Mouse (Mus musculus): ENCODE data around the gene Accs. TPM values are rescaled to one million over a fixed set of nuclear protein-coding genes. Genes with fewer than 3 reads are reported as not detected.

Gene Accs
- total and polyA plus RNA-seq, 3 experiments, result 5.7 to 6.7 (median 6.2) TPM

- Histone ChIP-seq H3K4me1 (ENCODE audit: control insufficient read depth in 1 of 2, insufficient read depth in 2 of 2) (peaks cover 2 to 42% of the 10 kb centered on the region in 2 experiments; a peak in 2 of 4 replicates), H3K27ac (ENCODE audit: insufficient read depth, low read depth) (no peak overlapping the region), H3K9ac (ENCODE audit: insufficient read depth, low read depth) (no peak overlapping the region), H3K36me3 (replicated peaks in 1 of 2; ENCODE audit: control insufficient read depth in 1 of 2, insufficient read depth in 1 of 2, low read length in 1 of 2) (peaks cover 53 to 85% of the 10 kb centered on the region in 2 experiments), H3K79me2 (replicated peaks; ENCODE audit: control insufficient read depth, extremely low read depth, insufficient read depth, poor library complexity, severe bottlenecking) (no peaks in the 10 kb centered on the region), H3K9me3 (replicated peaks; ENCODE audit: low read length) (no peaks in the 10 kb centered on the region), H3K27me3 (replicated peaks) (no peaks in the 10 kb centered on the region), H3K4me2 (ENCODE audit: insufficient read depth, low read depth, poor library complexity, severe bottlenecking) (no peak overlapping the region), H3K4me3 (replicated peaks in 1 of 3; ENCODE audit: low read depth in 2 of 3, low read length in 2 of 3, poor library complexity in 1 of 3) (no peak overlapping the region)
- dilution Hi-C loops (cut with MboI; ENCODE audit: extremely low pct_ligation_motif_present, extremely low pct_unique_long_range_greater_than_20kb, low sequenced_read_pairs) (no loop called here), in situ Hi-C loops (cut with MboI; ENCODE audit: low pct_ligation_motif_present, low pct_unique_long_range_greater_than_20kb, low sequenced_read_pairs) (loop anchor here (10.0 kb wide), 1 partner anchor 333 kb away; no protein-coding TSS in a partner anchor)
- DNase-seq (ENCODE audit: extremely low read depth), result no peak
- no peak for TF ChIP-seq POLR2A (IDR thresholded peaks at IDR 0.05; ENCODE audit: low read depth, low read length)
- no peak for TF ChIP-seq EP300 (IDR thresholded peaks at IDR 0.05; ENCODE audit: low read length)
- no peak for TF ChIP-seq MAFK (IDR thresholded peaks at IDR 0.05; ENCODE audit: insufficient replicate concordance, low read length)
- no peak for TF ChIP-seq GABPA (IDR thresholded peaks at IDR 0.05; ENCODE audit: insufficient replicate concordance, low read depth, low read length)
- TF ChIP-seq RAD21 (IDR thresholded peaks at IDR 0.05; ENCODE audit: low read depth, low read length), result no peak
- TF ChIP-seq CTCF (conservative IDR thresholded peaks at IDR 0.05 in 1 of 2, IDR thresholded peaks at IDR 0.05 in 1 of 2; ENCODE audit: low read depth in 2 of 2, low read length in 2 of 2), result no peak
- no peak for TF ChIP-seq IRF4 (IDR thresholded peaks at IDR 0.05; ENCODE audit: low read depth, low read length)
- no peak for TF ChIP-seq ZKSCAN1 (IDR thresholded peaks at IDR 0.05; ENCODE audit: borderline replicate concordance, low read depth, low read length)
Observed at GRCm38 (mm10) chr2:93808071-93808470, 41.7 kb downstream of the Accs start.

GRCm38 (mm10) chr2:93807440-93807839 lies 42.3 kb downstream of the Accs start:
- H3K9me3 ChIP-seq (replicated peaks; ENCODE audit: low read length), result no peaks in the 10 kb centered on the region
- in situ Hi-C loops (cut with MboI; ENCODE audit: low pct_ligation_motif_present, low pct_unique_long_range_greater_than_20kb, low sequenced_read_pairs), result loop anchor here (10.0 kb wide), 1 partner anchor 333 kb away; no protein-coding TSS in a partner anchor
- H3K27me3 ChIP-seq (replicated peaks), result no peaks in the 10 kb centered on the region
- H3K79me2 ChIP-seq (replicated peaks; ENCODE audit: control insufficient read depth, extremely low read depth, insufficient read depth, poor library complexity, severe bottlenecking), result no peaks in the 10 kb centered on the region
- dilution Hi-C loops (cut with MboI; ENCODE audit: extremely low pct_ligation_motif_present, extremely low pct_unique_long_range_greater_than_20kb, low sequenced_read_pairs), result no loop called here
- peaks cover 4 to 49% of the 10 kb centered on the region in 2 experiments; a peak in 3 of 4 replicates for H3K4me1 ChIP-seq (ENCODE audit: control insufficient read depth in 1 of 2, insufficient read depth in 2 of 2)
- DNase-seq (ENCODE audit: extremely low read depth), result no peak
- H3K27ac ChIP-seq (ENCODE audit: insufficient read depth, low read depth), result no peak overlapping the region
- H3K4me3 ChIP-seq (replicated peaks in 1 of 3; ENCODE audit: low read depth in 2 of 3, low read length in 2 of 3, poor library complexity in 1 of 3), result no peak overlapping the region
- no peak overlapping the region for H3K4me2 ChIP-seq (ENCODE audit: insufficient read depth, low read depth, poor library complexity, severe bottlenecking)
- no peak overlapping the region for H3K9ac ChIP-seq (ENCODE audit: insufficient read depth, low read depth)
- peaks cover 50 to 80% of the 10 kb centered on the region in 2 experiments for H3K36me3 ChIP-seq (replicated peaks in 1 of 2; ENCODE audit: control insufficient read depth in 1 of 2, insufficient read depth in 1 of 2, low read length in 1 of 2)
- TF ChIP-seq CHD1 (IDR thresholded peaks at IDR 0.05; ENCODE audit: low read depth, low read length), result no peak
- TF ChIP-seq PAX5 (IDR thresholded peaks at IDR 0.05; ENCODE audit: low read length), result no peak
- TF ChIP-seq IRF4 (IDR thresholded peaks at IDR 0.05; ENCODE audit: low read depth, low read length), result no peak
- no peak for TF ChIP-seq ZNF384 (IDR thresholded peaks at IDR 0.05; ENCODE audit: low read depth, low read length)
- TF ChIP-seq MXI1 (IDR thresholded peaks at IDR 0.05; ENCODE audit: low read depth, low read length), result no peak
- no peak for TF ChIP-seq MAZ (IDR thresholded peaks at IDR 0.05; ENCODE audit: low read depth, low read length)
- no peak for TF ChIP-seq NELFE (IDR thresholded peaks at IDR 0.05; ENCODE audit: low read depth, low read length)
